ENCODE assay signal across 8 mouse cellular contexts in the genomic region with DNA sequence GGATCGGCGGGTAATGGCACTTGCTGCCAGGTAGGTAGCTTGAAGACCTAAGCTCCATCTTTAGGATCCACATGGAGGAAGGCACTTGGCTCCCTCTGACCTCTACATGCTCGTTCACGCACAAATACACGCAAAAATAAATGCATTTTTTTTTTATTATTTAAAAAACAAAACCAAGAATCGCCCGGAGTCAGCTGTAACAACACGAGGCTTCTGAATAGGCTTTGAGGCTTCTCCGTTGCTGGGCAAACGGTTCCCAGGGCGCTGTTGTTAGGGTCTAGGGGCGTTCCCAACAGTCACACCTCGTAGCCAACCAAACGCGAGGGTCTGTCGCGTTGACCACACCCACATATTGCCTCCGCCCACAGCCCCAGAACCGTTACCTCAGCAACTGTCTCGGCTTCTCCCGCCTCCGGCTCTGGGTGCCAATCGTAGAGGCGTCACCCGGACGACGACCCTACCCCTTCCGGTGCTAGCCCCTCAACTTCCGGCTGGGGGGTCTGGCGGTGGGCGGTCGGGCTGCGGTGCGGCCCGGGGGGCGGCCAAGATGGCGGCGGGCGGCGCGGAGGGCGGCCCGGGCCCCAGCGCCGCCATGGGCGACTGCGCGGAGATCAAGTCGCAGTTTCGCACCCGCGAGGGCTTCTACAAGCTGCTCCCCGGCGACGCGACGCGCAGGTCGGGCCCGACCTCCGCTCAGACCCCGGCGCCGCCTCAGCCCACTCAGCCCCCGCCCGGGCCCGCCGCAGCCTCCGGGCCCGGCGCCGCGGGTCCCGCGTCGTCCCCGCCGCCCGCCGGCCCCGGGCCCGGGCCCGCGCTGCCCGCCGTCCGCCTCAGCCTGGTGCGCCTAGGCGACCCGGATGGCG. TPM values are rescaled to one million over a fixed set of nuclear protein-coding genes. Genes with fewer than 3 reads are reported as not detected.
DNase-seq lines count a peak whose midpoint lies in the region; ATAC-seq and TF ChIP-seq lines count a peak whose summit lies in the region.

A gene (plus strand): TSS at position 505 of the 863 bp plus-strand sequence.

- peaks cover 32% of the 10 kb centered on the region for H3K36me3 ChIP-seq in lung, embryonic 14.5 days (ENCODE audit: insufficient read depth)
- no peaks in the 10 kb centered on the region for H3K36me3 ChIP-seq in thymus, adult 2 months (ENCODE audit: control insufficient read depth, insufficient read depth, low read length)

- no peaks in the 10 kb centered on the region for H3K9me3 ChIP-seq in lung, embryonic 14.5 days (ENCODE audit: low read depth, low read length)

- peak; percentile 98 for DNase-seq in Muller cell, postnatal 12 days (ENCODE audit: inconsistent ontology term)
- peak; percentile 91 for DNase-seq in cerebellum, adult 9-10 months
- DNase-seq in layer of hippocampus, adult 8-10 months (ENCODE audit: low spot score in 2 of 2): peak; percentile 98
- peak; percentile 99 for DNase-seq in lung, embryonic 14.5 days
- peak; percentile 97 for DNase-seq in ovary, adult 18-20 months (ENCODE audit: low spot score)
- peak; percentile 87 for DNase-seq in thymus, adult 2 months

- no peak for TF ChIP-seq CTCF in lung, embryonic 14.5 days (IDR thresholded peaks at IDR 0.05; ENCODE audit: low read depth)
- no peak for TF ChIP-seq CTCF in thymus, adult 2 months (IDR thresholded peaks at IDR 0.05; ENCODE audit: borderline replicate concordance, control insufficient read depth, extremely low read depth, insufficient read depth, low read length, poor library complexity)

- ATAC-seq in frontal cortex, adult (ENCODE audit: low TSS enrichment): peak; percentile 89
- peak; percentile 88 for ATAC-seq in hematopoietic stem cell, adult 5-6 weeks (replicated peaks in 1 of 2; ENCODE audit: insufficient read depth in 1 of 2, low FRiP score in 2 of 2, low TSS enrichment in 1 of 2, low read depth in 1 of 2, poor library complexity in 2 of 2, severe bottlenecking in 2 of 2)
- ATAC-seq in lung, embryonic 14.5 days (ENCODE audit: insufficient read depth): peak; percentile 99

- WGBS in lung, embryonic 14.5 days: under 1% methylated on average over 89 of the region's 91 CpGs
- WGBS in thymus, adult 2 months: 2% methylated on average over 88 of the region's 91 CpGs

- peak within 1 kb of the TSS; percentile 86 for H3K27ac ChIP-seq in lung, embryonic 14.5 days (ENCODE audit: low read depth)
- no peak within 1 kb of the TSS for H3K27ac ChIP-seq in thymus, adult 2 months (ENCODE audit: control insufficient read depth, insufficient read depth, low read length)

- TF ChIP-seq POLR2A in thymus, adult 2 months (IDR thresholded peaks at IDR 0.05; ENCODE audit: control insufficient read depth, extremely low read depth, insufficient read depth, low read length, poor library complexity): 0 out of 2 replicates have a peak, but pooled peaks have one; percentile 41

- H3K27me3 ChIP-seq in lung, embryonic 14.5 days (ENCODE audit: insufficient read depth, low read length): no peaks in the 10 kb centered on the region
- H3K27me3 ChIP-seq in thymus, adult 2 months (ENCODE audit: control insufficient read depth, insufficient read depth, low read length): peaks cover 11% of the 10 kb centered on the region; the same call in 1 of the 2 replicates

- H3K4me2 ChIP-seq in lung, embryonic 14.5 days: peak within 1 kb of the TSS; percentile 96

- H3K9ac ChIP-seq in lung, embryonic 14.5 days: peak within 1 kb of the TSS; percentile 98

- H3K4me3 ChIP-seq in lung, embryonic 14.5 days (ENCODE audit: low read depth, low read length): peak within 1 kb of the TSS; percentile 92
- H3K4me3 ChIP-seq in thymus, adult 2 months (ENCODE audit: control insufficient read depth, insufficient read depth, low read length): peak within 1 kb of the TSS; percentile 41

- H3K4me1 ChIP-seq in lung, embryonic 14.5 days (ENCODE audit: insufficient read depth): peaks cover 7% of the 10 kb centered on the region
- peaks cover 24% of the 10 kb centered on the region for H3K4me1 ChIP-seq in thymus, adult 2 months (replicated peaks; ENCODE audit: control insufficient read depth, insufficient read depth, low read length)

RNA-seq across cellular contexts. Expression of the gene that starts here (rescaled TPM):
- total RNA-seq in hematopoietic stem cell, adult 5-6 weeks (2017): 13.5 TPM in 2 replicates
- total RNA-seq in layer of hippocampus, adult 8-10 months (2022): 100 to 1,000 TPM; 136 to 144 (median 141) TPM
- 18.5 and 19.2 TPM in 2 replicates for polyA plus RNA-seq in lung, embryonic 14.5 days (2014; fragmentation: Nextera tagmentation; extraction: Ambion mirVana)
- polyA plus RNA-seq in thymus, adult 2 months (2012; rRNA removed): 50.7 and 55.6 TPM in 2 replicates
